Mouse (Mus musculus) heart, embryonic 13.5 days (tissue): Measurements from ENCODE around the gene Klk6. TPM values are rescaled to one million over a fixed set of nuclear protein-coding genes. Genes with fewer than 3 reads are reported as not detected.
A peak's percentile ranks its signal among the peaks of the same experiment; 100 is the strongest.

Experiments used
- ATAC-seq: fragments of 200-750 bp; cut with Nextera tagmentation; 2 replicates; pipeline ENCODE4 v1.8.0; 2017; ENCODE audit warnings: moderate TSS enrichment; ENCODE audit not compliant: insufficient number of reproducible peaks, low FRiP score, low TSS enrichment; ENCODE audit errors: extremely low read depth
- H3K27ac ChIP-seq: fragments of 300-500 bp; sonication (generic); replicated peaks from 2 replicates; pipeline ENCODE4 v1.5.1; 2015; ENCODE audit warnings: moderate library complexity, mild to moderate bottlenecking, inconsistent platforms
- H3K27me3 ChIP-seq: fragments of 300-500 bp; sonication (generic); replicated peaks from 2 replicates; pipeline ENCODE4 v1.6.1; 2015; ENCODE audit warnings: mild to moderate bottlenecking, inconsistent platforms
- H3K36me3 ChIP-seq: fragments of 300-500 bp; sonication (generic); 2 replicates; pipeline ENCODE4 v1.6.1; 2015; ENCODE audit warnings: mild to moderate bottlenecking, inconsistent platforms
- H3K4me1 ChIP-seq: fragments of 300-500 bp; sonication (generic); 2 replicates; pipeline ENCODE4 v1.6.1; 2015; ENCODE audit warnings: inconsistent platforms
- H3K4me2 ChIP-seq: fragments of 300-500 bp; sonication (generic); 2 replicates; pipeline ENCODE4 v1.6.1; 2015; ENCODE audit warnings: inconsistent platforms, mild to moderate bottlenecking, moderate library complexity
- H3K4me3 ChIP-seq: fragments of 300-500 bp; sonication (generic); 2 replicates; pipeline ENCODE4 v1.5.1; 2015; ENCODE audit warnings: moderate library complexity, mild to moderate bottlenecking, inconsistent platforms
- H3K9ac ChIP-seq: fragments of 300-500 bp; sonication (generic); 2 replicates; pipeline ENCODE4 v1.6.1; 2015; ENCODE audit warnings: inconsistent platforms, mild to moderate bottlenecking, moderate library complexity
- H3K9me3 ChIP-seq: fragments of 300-500 bp; sonication (generic); 2 replicates; pipeline ENCODE4 v1.6.1; 2016; ENCODE audit warnings: inconsistent platforms
- WGBS: fragments of 180-500 bp; shearing (Covaris S2); methylation state at CpG from one replicate; pipeline ENCODE4 v1.1.7; 2015; ENCODE audit warnings: mixed read lengths; 5-methylcytosine and 5-hydroxymethylcytosine counted together
- polyA plus RNA-seq: library from polyadenylated mRNA; unstranded; fragments of >200 nt; fragmentation: Nextera tagmentation; extraction: Ambion mirVana; gene quantifications from 2 replicates; pipeline ENCODE4 v1.2.1, GENCODE M21; 2015

Klk6 gene
- not detected in 2 replicates for polyA plus RNA-seq

GRCm38 (mm10) chr7:43824199-43824598 lies at the start of gene Klk6:
Gene Klk6, plus strand, starts transcription at chr7:43824499.
- no peak within 1 kb of the TSS for H3K27ac ChIP-seq
- H3K9ac ChIP-seq, result no peak within 1 kb of the TSS
- no peak for ATAC-seq
- H3K4me1 ChIP-seq, result no peaks in the 10 kb centered on the region
- H3K27me3 ChIP-seq, result no peaks in the 10 kb centered on the region
- no peaks in the 10 kb centered on the region for H3K36me3 ChIP-seq
- WGBS, result 79% methylated on average over 10 of the region's 10 CpGs
- no peak within 1 kb of the TSS for H3K4me3 ChIP-seq
- H3K4me2 ChIP-seq, result no peak within 1 kb of the TSS
- H3K9me3 ChIP-seq, result no peaks in the 10 kb centered on the region

- WGBS, result 49% methylated on average over 6 of the region's 6 CpGs
- Histone ChIP-seq H3K36me3 (no peaks in the 10 kb centered on the region), H3K4me3 (no peak overlapping the region), H3K27ac (no peak overlapping the region), H3K27me3 (no peaks in the 10 kb centered on the region), H3K4me1 (no peaks in the 10 kb centered on the region), H3K4me2 (no peak overlapping the region), H3K9me3 (no peaks in the 10 kb centered on the region), H3K9ac (no peak overlapping the region)
- no peak for ATAC-seq
Measured at GRCm38 (mm10) chr7:43774802-43775201, 49.5 kb upstream of the Klk6 start.

- Histone ChIP-seq H3K27me3 (no peaks in the 10 kb centered on the region), H3K36me3 (no peaks in the 10 kb centered on the region), H3K27ac (no peak overlapping the region), H3K4me3 (no peak overlapping the region), H3K4me1 (no peaks in the 10 kb centered on the region), H3K9ac (no peak overlapping the region), H3K4me2 (no peak overlapping the region), H3K9me3 (no peaks in the 10 kb centered on the region)
- ATAC-seq, result no peak
- 44% methylated on average over 7 of the region's 7 CpGs for WGBS
Measured at GRCm38 (mm10) chr7:43775311-43776057, 48.8 kb upstream of the Klk6 start.

GRCm38 (mm10) chr7:43776506-43776905 lies 47.8 kb upstream of the Klk6 start:
- 81% methylated on average over 5 of the region's 5 CpGs for WGBS
- H3K27me3 ChIP-seq, result peaks cover 3% of the 10 kb centered on the region; the same call in 1 of the 2 replicates
- H3K4me1 ChIP-seq, result no peaks in the 10 kb centered on the region
- H3K9me3 ChIP-seq, result no peaks in the 10 kb centered on the region
- no peak overlapping the region for H3K4me2 ChIP-seq
- no peak overlapping the region for H3K9ac ChIP-seq
- no peak overlapping the region for H3K27ac ChIP-seq
- H3K4me3 ChIP-seq, result no peak overlapping the region
- no peaks in the 10 kb centered on the region for H3K36me3 ChIP-seq
- ATAC-seq, result no peak

GRCm38 (mm10) chr7:43777423-43777822 lies 46.9 kb upstream of the Klk6 start:
- Histone ChIP-seq H3K4me2 (no peak overlapping the region), H3K4me1 (no peaks in the 10 kb centered on the region), H3K9ac (no peak overlapping the region), H3K27ac (no peak overlapping the region), H3K36me3 (no peaks in the 10 kb centered on the region), H3K4me3 (no peak overlapping the region), H3K9me3 (no peaks in the 10 kb centered on the region), H3K27me3 (peaks cover 6% of the 10 kb centered on the region; the same call in 1 of the 2 replicates)
- WGBS, result 79% methylated on average over 12 of the region's 12 CpGs
- ATAC-seq, result no peak

- ATAC-seq, result no peak
- 80% methylated on average over 10 of the region's 10 CpGs for WGBS
- Histone ChIP-seq H3K4me2 (no peak overlapping the region), H3K27ac (no peak overlapping the region), H3K4me1 (peaks cover 4% of the 10 kb centered on the region), H3K4me3 (no peak overlapping the region), H3K36me3 (no peaks in the 10 kb centered on the region), H3K27me3 (peaks cover 14% of the 10 kb centered on the region), H3K9ac (no peak overlapping the region), H3K9me3 (no peaks in the 10 kb centered on the region)
Measured at GRCm38 (mm10) chr7:43778176-43778970, 45.9 kb upstream of the Klk6 start.

GRCm38 (mm10) chr7:43780241-43780640 lies 44.1 kb upstream of the Klk6 start:
- Histone ChIP-seq H3K27ac (no peak overlapping the region), H3K9me3 (no peaks in the 10 kb centered on the region), H3K36me3 (no peaks in the 10 kb centered on the region), H3K9ac (no peak overlapping the region), H3K4me2 (no peak overlapping the region), H3K4me3 (no peak overlapping the region), H3K27me3 (peaks cover 28% of the 10 kb centered on the region), H3K4me1 (peaks cover 4% of the 10 kb centered on the region)
- WGBS, result 54% methylated on average over 6 of the region's 6 CpGs
- no peak for ATAC-seq

- H3K4me2 ChIP-seq, result no peak within 1 kb of the TSS
- H3K27me3 ChIP-seq, result peaks cover 28% of the 10 kb centered on the region
- H3K9me3 ChIP-seq, result no peaks in the 10 kb centered on the region
- H3K9ac ChIP-seq, result no peak within 1 kb of the TSS
- H3K27ac ChIP-seq, result no peak within 1 kb of the TSS
- peaks cover 4% of the 10 kb centered on the region for H3K4me1 ChIP-seq
- 48% methylated on average over 5 of the region's 5 CpGs for WGBS
- no peak for ATAC-seq
- no peak within 1 kb of the TSS for H3K4me3 ChIP-seq
- no peaks in the 10 kb centered on the region for H3K36me3 ChIP-seq
Measured at GRCm38 (mm10) chr7:43780746-43781145, 43.6 kb upstream of the Klk6 start, which contains the start of gene Klk10. Gene Klk10, plus strand, starts transcription at chr7:43781035.

- no peak overlapping the region for H3K4me2 ChIP-seq
- H3K27ac ChIP-seq, result no peak overlapping the region
- H3K9ac ChIP-seq, result no peak overlapping the region
- no peak for ATAC-seq
- no peak overlapping the region for H3K4me3 ChIP-seq
- H3K9me3 ChIP-seq, result no peaks in the 10 kb centered on the region
- no peaks in the 10 kb centered on the region for H3K36me3 ChIP-seq
- WGBS, result 71% methylated on average over 11 of the region's 11 CpGs
- H3K4me1 ChIP-seq, result peaks cover 4% of the 10 kb centered on the region
- H3K27me3 ChIP-seq, result peaks cover 28% of the 10 kb centered on the region
Measured at GRCm38 (mm10) chr7:43781541-43781940, 42.8 kb upstream of the Klk6 start.

GRCm38 (mm10) chr7:43782275-43783265 lies 41.7 kb upstream of the Klk6 start:
- Histone ChIP-seq H3K27ac (no peak overlapping the region), H3K9ac (peak overlapping the region; percentile 64), H3K27me3 (peaks cover 28% of the 10 kb centered on the region), H3K4me2 (peak overlapping the region; percentile 70), H3K4me3 (peak overlapping the region; percentile 42), H3K4me1 (peaks cover 4% of the 10 kb centered on the region), H3K36me3 (no peaks in the 10 kb centered on the region), H3K9me3 (no peaks in the 10 kb centered on the region)
- 0 out of 2 replicates have a peak, but pooled peaks have one; percentile 31 for ATAC-seq
- WGBS, result 9% methylated on average over 36 of the region's 36 CpGs

GRCm38 (mm10) chr7:43785286-43785685 lies 39.0 kb upstream of the Klk6 start:
- Histone ChIP-seq H3K36me3 (no peaks in the 10 kb centered on the region), H3K4me2 (no peak overlapping the region), H3K27me3 (peaks cover 28% of the 10 kb centered on the region), H3K27ac (no peak overlapping the region), H3K4me1 (peaks cover 4% of the 10 kb centered on the region), H3K4me3 (no peak overlapping the region), H3K9me3 (no peaks in the 10 kb centered on the region), H3K9ac (no peak overlapping the region)
- ATAC-seq, result no peak
- WGBS, result 86% methylated on average over 1 of the region's 1 CpGs
